11 mouse cellular contexts compared by ENCODE assay signal in genomic region chr1:185472025-185472720, GRCm38 (mm10). TPM values are rescaled to one million over a fixed set of nuclear protein-coding genes. Genes with fewer than 3 reads are reported as not detected.
DNase-seq lines count a peak whose midpoint lies in the region; ATAC-seq and TF ChIP-seq lines count a peak whose summit lies in the region.
"Had no signal": no experiment of that assay in that cellular context is flagged by ENCODE, and none has a peak within 500 bp of the region (broad histone marks: within the 10 kb centered on the region; RNA-seq: fewer than 3 reads in every experiment).

No protein-coding gene starts in this region.

- intact Hi-C loops in gastrocnemius, adult 2 months (cut with DNase I): no loop called here

- H3K27me3 ChIP-seq in hindbrain, embryonic 10.5 days (ENCODE audit: insufficient read depth, poor library complexity, severe bottlenecking): no peaks in the 10 kb centered on the region
- H3K27me3 ChIP-seq in hindbrain, postnatal 0 days (ENCODE audit: insufficient read depth, low read length): no peaks in the 10 kb centered on the region
- H3K27me3 ChIP-seq: hindbrain, embryonic 15.5 days had no signal

- H3K36me3 ChIP-seq in hindbrain, embryonic 10.5 days: no peaks in the 10 kb centered on the region
- H3K36me3 ChIP-seq in hindbrain, postnatal 0 days (ENCODE audit: insufficient read depth, low read length): no peaks in the 10 kb centered on the region
- H3K36me3 ChIP-seq: hindbrain, embryonic 15.5 days had no signal

- no peak for DNase-seq in hindbrain, embryonic 10.5 days (ENCODE audit: low spot score)
- no peak for DNase-seq in hindbrain, postnatal 0 days (ENCODE audit: low spot score)
- peak; percentile 9 for DNase-seq in brain, adult 2 months (ENCODE audit: low read depth, low spot score)
- DNase-seq in adrenal gland, postnatal 36 days: no peak
- no peak for DNase-seq in urinary bladder, postnatal 4 days (ENCODE audit: low spot score in 2 of 2)
- DNase-seq in gastrocnemius, adult 2 months: no peak
- DNase-seq: cerebellum, postnatal 14 days; gastrocnemius, postnatal 10 days had no signal

- 50% methylated on average over 8 of the region's 8 CpGs for WGBS in hindbrain, embryonic 10.5 days
- 54% methylated on average over 8 of the region's 8 CpGs for WGBS in hindbrain, postnatal 0 days

- H3K9ac ChIP-seq in hindbrain, postnatal 0 days (replicated peaks; ENCODE audit: low read length): no peak overlapping the region
- H3K9ac ChIP-seq: hindbrain, embryonic 15.5 days had no signal

- peak overlapping the region; percentile 70 for H3K27ac ChIP-seq in hindbrain, embryonic 10.5 days
- no peak overlapping the region for H3K27ac ChIP-seq in hindbrain, postnatal 0 days
- H3K27ac ChIP-seq in gastrocnemius, adult 2 months: no peak overlapping the region
- H3K27ac ChIP-seq: hindbrain, embryonic 15.5 days had no signal

- ATAC-seq in hindbrain, postnatal 0 days: no peak
- peak; percentile 83 for ATAC-seq in erythroid progenitor cell, adult 5-6 weeks (replicated peaks; ENCODE audit: low FRiP score, poor library complexity, severe bottlenecking)
- ATAC-seq in megakaryocyte-erythroid progenitor cell, adult 5-6 weeks (replicated peaks; ENCODE audit: low FRiP score, low TSS enrichment, poor library complexity, severe bottlenecking): peak; percentile 86

- H3K4me1 ChIP-seq in hindbrain, embryonic 10.5 days (replicated peaks): peaks cover 9% of the 10 kb centered on the region; the same call in 1 of the 2 replicates
- no peaks in the 10 kb centered on the region for H3K4me1 ChIP-seq in hindbrain, postnatal 0 days (ENCODE audit: insufficient read depth, low read length)
- H3K4me1 ChIP-seq: hindbrain, embryonic 15.5 days had no signal

- no peak overlapping the region for H3K4me3 ChIP-seq in hindbrain, embryonic 10.5 days
- H3K4me3 ChIP-seq in hindbrain, postnatal 0 days (ENCODE audit: low read length): no peak overlapping the region
- no peak overlapping the region for H3K4me3 ChIP-seq in gastrocnemius, adult 2 months
- H3K4me3 ChIP-seq: hindbrain, embryonic 15.5 days had no signal

- no peak overlapping the region for H3K4me2 ChIP-seq in hindbrain, postnatal 0 days (ENCODE audit: low read depth, low read length)
- H3K4me2 ChIP-seq: hindbrain, embryonic 15.5 days had no signal

- no peaks in the 10 kb centered on the region for H3K9me3 ChIP-seq in hindbrain, embryonic 10.5 days
- no peaks in the 10 kb centered on the region for H3K9me3 ChIP-seq in hindbrain, postnatal 0 days (ENCODE audit: low read length)
- H3K9me3 ChIP-seq: hindbrain, embryonic 15.5 days had no signal

- no peak for TF ChIP-seq CTCF in hindbrain, postnatal 0 days (IDR thresholded peaks at IDR 0.05; ENCODE audit: low read depth)
- no peak for TF ChIP-seq CTCF in gastrocnemius, adult 2 months (IDR thresholded peaks at IDR 0.05)

RNA-seq across cellular contexts. Expression of gene Slc30a10, which starts 17.5 kb away (rescaled TPM):
- 1.3 and 1.6 TPM in 2 replicates for polyA plus RNA-seq in hindbrain, embryonic 10.5 days (2016; fragmentation: Nextera tagmentation; extraction: Ambion mirVana)
- total RNA-seq in hindbrain, postnatal 0 days (2014; rRNA removed): 22.4 and 25.7 TPM in 2 replicates
- polyA plus RNA-seq in hindbrain, postnatal 0 days (2015; fragmentation: Nextera tagmentation; extraction: Ambion mirVana): 8.1 and 8.5 TPM in 2 replicates
- total RNA-seq in erythroid progenitor cell, adult 5-6 weeks (2015; ENCODE audit: low replicate concordance): 6.8 and 17.6 TPM in 2 replicates
- 7.7 and 8.9 TPM in 2 replicates for total RNA-seq in erythroid progenitor cell, adult 5-6 weeks (2017; ENCODE audit: low replicate concordance)
- total RNA-seq in megakaryocyte-erythroid progenitor cell, adult 5-6 weeks (2014; fragmentation: Nextera tagmentation): 0.96 and 1.1 TPM in 2 replicates
- total RNA-seq in megakaryocyte-erythroid progenitor cell, adult 5-6 weeks (2017): 1.7 TPM in 1 of 2 replicates, not detected in the other
- total RNA-seq in adrenal gland, postnatal 36 days (2021): under 1 TPM in 1 of 2 experiments, not detected in 1; 0.03 TPM
- not detected for total RNA-seq in gastrocnemius, adult 2 months (2021)
